Mouse (Mus musculus) left cerebral cortex, adult 18-20 months (tissue): Measurements from ENCODE around the gene Lgi2. TPM values are rescaled to one million over a fixed set of nuclear protein-coding genes. Genes with fewer than 3 reads are reported as not detected.
A peak's percentile ranks its signal among the peaks of the same experiment; 100 is the strongest.

ENCODE experiments used
- DNase-seq, 2 experiments: peaks; one replicate each; pipeline ENCODE4 v3.0.0; 2021 to 2022; ENCODE audit warnings: low spot score in 2 of 2, mixed read lengths in 1 of 2
- total RNA-seq, 2 experiments: library from RNA; stranded (reverse); gene quantifications; 2 replicates each; pipeline ENCODE4 v1.2.3; 2021

Lgi2 gene
- total RNA-seq, 2 experiments from 2014 or later: 45.5 to 51.1 TPM

GRCm38 (mm10) chr5:52539483-52539882 is 26.8 kb downstream of the Lgi2 start:
- DNase-seq: no peak

GRCm38 (mm10) chr5:52537024-52537423 is 29.2 kb downstream of the Lgi2 start:
- DNase-seq: no peak

GRCm38 (mm10) chr5:52534798-52535590 is 31.3 kb downstream of the Lgi2 start:
- no peak for DNase-seq

GRCm38 (mm10) chr5:52533705-52534104 is 32.6 kb downstream of the Lgi2 start:
- DNase-seq: no peak

GRCm38 (mm10) chr5:52528545-52528944 is 37.7 kb downstream of the Lgi2 start:
- peak in 1 of 2 experiments; percentile 32 for DNase-seq

GRCm38 (mm10) chr5:52526324-52526986 is 39.8 kb downstream of the Lgi2 start:
- no peak for DNase-seq

- DNase-seq: peak; percentile 35 to 55
Observed at GRCm38 (mm10) chr5:52524207-52524606, 42.1 kb downstream of the Lgi2 start.

- DNase-seq: no peak
Observed at GRCm38 (mm10) chr5:52519921-52520320, 46.3 kb downstream of the Lgi2 start.

- peak in 1 of 2 experiments; percentile 23 for DNase-seq
Observed at GRCm38 (mm10) chr5:52516072-52516476, 50.2 kb downstream of the Lgi2 start.

GRCm38 (mm10) chr5:52515246-52516021 is 50.8 kb downstream of the Lgi2 start:
- DNase-seq: peak; percentile 73 to 75

- DNase-seq: peak in 1 of 2 experiments; percentile 12
Observed at GRCm38 (mm10) chr5:52511089-52511488, 55.2 kb downstream of the Lgi2 start.

- no peak for DNase-seq
Observed at GRCm38 (mm10) chr5:52509416-52509815, 56.8 kb downstream of the Lgi2 start.

- DNase-seq: no peak
Observed at GRCm38 (mm10) chr5:52504666-52505065, 61.6 kb downstream of the Lgi2 start.

GRCm38 (mm10) chr5:52504148-52504547 is 62.1 kb downstream of the Lgi2 start:
- no peak for DNase-seq

- DNase-seq: no peak
Observed at GRCm38 (mm10) chr5:52495671-52496070, 70.6 kb downstream of the Lgi2 start.

GRCm38 (mm10) chr5:52491496-52491895 is 74.8 kb downstream of the Lgi2 start:
- no peak for DNase-seq

- DNase-seq: no peak
Observed at GRCm38 (mm10) chr5:52487559-52488430, 78.5 kb downstream of the Lgi2 start.
